Mouse (Mus musculus): ENCODE data around the gene Cfdp1.

GRCm38 (mm10) chr8:111743101-111743791 lies 110.8 kb downstream of the Cfdp1 start:
- TF ChIP-seq CTCF (IDR thresholded peaks at IDR 0.05; ENCODE audit: extremely low read depth, insufficient read depth, insufficient read length, insufficient replicate concordance) (no peak), POLR2A (IDR thresholded peaks at IDR 0.05; ENCODE audit: low read depth, low read length) (no peak)
